Mouse (Mus musculus): ENCODE data around the gene Kif21a. TPM values are rescaled to one million over a fixed set of nuclear protein-coding genes. Genes with fewer than 3 reads are reported as not detected.

Gene Kif21a
- polyA plus RNA-seq, 1 experiment from 2014 or later = 13.9 TPM

GRCm38 (mm10) chr15:91048951-91049495, 725 bp downstream of the Kif21a start:
- H3K36me3 ChIP-seq = no peaks in the 10 kb centered on the region
- peak overlapping the region; percentile 78 for H3K27ac ChIP-seq (replicated peaks)
- peak overlapping the region; percentile 99 for H3K4me2 ChIP-seq (replicated peaks)
- H3K9ac ChIP-seq = peak overlapping the region; percentile 71
- H3K4me1 ChIP-seq = peaks cover 7% of the 10 kb centered on the region; the same call in 1 of the 2 replicates
- H3K4me3 ChIP-seq (replicated peaks) = peak overlapping the region; percentile 71
- WGBS = 1% methylated on average over 47 of the region's 47 CpGs
- ATAC-seq (ENCODE audit: insufficient number of reproducible peaks, low FRiP score, low TSS enrichment, low read depth) = peak; percentile 25; the same call in 1 of the 2 replicates
- no peaks in the 10 kb centered on the region for H3K27me3 ChIP-seq
- no peaks in the 10 kb centered on the region for H3K9me3 ChIP-seq (replicated peaks)

GRCm38 (mm10) chr15:91047627-91048026, 2.1 kb downstream of the Kif21a start:
- H3K9me3 ChIP-seq (replicated peaks) = no peaks in the 10 kb centered on the region
- 80% methylated on average over 11 of the region's 11 CpGs for WGBS
- no peak overlapping the region for H3K4me3 ChIP-seq (replicated peaks)
- no peaks in the 10 kb centered on the region for H3K27me3 ChIP-seq
- H3K4me2 ChIP-seq (replicated peaks) = no peak overlapping the region
- no peaks in the 10 kb centered on the region for H3K36me3 ChIP-seq
- peaks cover 7% of the 10 kb centered on the region; the same call in 1 of the 2 replicates for H3K4me1 ChIP-seq
- no peak overlapping the region for H3K9ac ChIP-seq
- H3K27ac ChIP-seq (replicated peaks) = no peak overlapping the region
- ATAC-seq (ENCODE audit: insufficient number of reproducible peaks, low FRiP score, low TSS enrichment, low read depth) = no peak

GRCm38 (mm10) chr15:91046506-91046905, 3.2 kb downstream of the Kif21a start:
- H3K4me3 ChIP-seq (replicated peaks) = no peak overlapping the region
- WGBS = 63% methylated on average over 8 of the region's 8 CpGs
- no peak for ATAC-seq (ENCODE audit: insufficient number of reproducible peaks, low FRiP score, low TSS enrichment, low read depth)

GRCm38 (mm10) chr15:91043263-91043662, 6.5 kb downstream of the Kif21a start:
- Histone ChIP-seq H3K4me3 (replicated peaks) (no peak overlapping the region), H3K9ac (no peak overlapping the region), H3K27ac (replicated peaks) (no peak overlapping the region), H3K4me1 (no peaks in the 10 kb centered on the region), H3K9me3 (replicated peaks) (no peaks in the 10 kb centered on the region), H3K36me3 (no peaks in the 10 kb centered on the region), H3K4me2 (replicated peaks) (no peak overlapping the region), H3K27me3 (no peaks in the 10 kb centered on the region)
- no peak for ATAC-seq (ENCODE audit: insufficient number of reproducible peaks, low FRiP score, low TSS enrichment, low read depth)
- WGBS = 79% methylated on average over 4 of the region's 4 CpGs

More at GRCm38 (mm10) chr15:91046506-91046905, 3.2 kb downstream of the Kif21a start:
- Histone ChIP-seq H3K9me3 (replicated peaks) (no peaks in the 10 kb centered on the region), H3K9ac (no peak overlapping the region), H3K4me1 (peaks cover 7% of the 10 kb centered on the region; the same call in 1 of the 2 replicates), H3K27me3 (no peaks in the 10 kb centered on the region), H3K4me2 (replicated peaks) (no peak overlapping the region), H3K36me3 (no peaks in the 10 kb centered on the region), H3K27ac (replicated peaks) (no peak overlapping the region)

- no peaks in the 10 kb centered on the region for H3K27me3 ChIP-seq
- no peaks in the 10 kb centered on the region for H3K4me1 ChIP-seq
- H3K9me3 ChIP-seq (replicated peaks) = no peaks in the 10 kb centered on the region
- H3K4me3 ChIP-seq (replicated peaks) = no peak overlapping the region
- H3K36me3 ChIP-seq = no peaks in the 10 kb centered on the region
- no peak for ATAC-seq (ENCODE audit: insufficient number of reproducible peaks, low FRiP score, low TSS enrichment, low read depth)
- WGBS = 67% methylated on average over 5 of the region's 5 CpGs
- H3K9ac ChIP-seq = no peak overlapping the region
- H3K27ac ChIP-seq (replicated peaks) = no peak overlapping the region
- H3K4me2 ChIP-seq (replicated peaks) = no peak overlapping the region
These were observed 10.9 kb downstream of the Kif21a start for GRCm38 (mm10) chr15:91038860-91039259.

- Histone ChIP-seq H3K9ac (no peak overlapping the region), H3K4me3 (replicated peaks) (no peak overlapping the region), H3K4me1 (no peaks in the 10 kb centered on the region), H3K27me3 (no peaks in the 10 kb centered on the region), H3K36me3 (no peaks in the 10 kb centered on the region), H3K4me2 (replicated peaks) (no peak overlapping the region), H3K9me3 (replicated peaks) (no peaks in the 10 kb centered on the region), H3K27ac (replicated peaks) (no peak overlapping the region)
- 53% methylated on average over 4 of the region's 4 CpGs for WGBS
- no peak for ATAC-seq (ENCODE audit: insufficient number of reproducible peaks, low FRiP score, low TSS enrichment, low read depth)
These were observed 15.7 kb downstream of the Kif21a start for GRCm38 (mm10) chr15:91034090-91034489.

- no peaks in the 10 kb centered on the region for H3K36me3 ChIP-seq
- H3K9ac ChIP-seq = no peak overlapping the region
- H3K4me3 ChIP-seq (replicated peaks) = no peak overlapping the region
- no peak overlapping the region for H3K4me2 ChIP-seq (replicated peaks)
- H3K4me1 ChIP-seq = no peaks in the 10 kb centered on the region
- no peaks in the 10 kb centered on the region for H3K9me3 ChIP-seq (replicated peaks)
- no peak overlapping the region for H3K27ac ChIP-seq (replicated peaks)
- H3K27me3 ChIP-seq = no peaks in the 10 kb centered on the region
- WGBS = 84% methylated on average over 6 of the region's 6 CpGs
- no peak for ATAC-seq (ENCODE audit: insufficient number of reproducible peaks, low FRiP score, low TSS enrichment, low read depth)
These were observed 16.2 kb downstream of the Kif21a start for GRCm38 (mm10) chr15:91033529-91033928.

GRCm38 (mm10) chr15:91028962-91029361, 20.8 kb downstream of the Kif21a start:
- ATAC-seq (ENCODE audit: insufficient number of reproducible peaks, low FRiP score, low TSS enrichment, low read depth) = no peak
- WGBS = 76% methylated on average over 10 of the region's 10 CpGs
- Histone ChIP-seq H3K4me3 (replicated peaks) (no peak overlapping the region), H3K36me3 (no peaks in the 10 kb centered on the region), H3K4me1 (no peaks in the 10 kb centered on the region), H3K27ac (replicated peaks) (peak overlapping the region; percentile 44), H3K9me3 (replicated peaks) (no peaks in the 10 kb centered on the region), H3K27me3 (no peaks in the 10 kb centered on the region), H3K4me2 (replicated peaks) (no peak overlapping the region), H3K9ac (no peak overlapping the region)

GRCm38 (mm10) chr15:91028494-91028893, 21.3 kb downstream of the Kif21a start:
- no peak overlapping the region for H3K4me3 ChIP-seq (replicated peaks)
- no peak overlapping the region for H3K9ac ChIP-seq
- H3K27ac ChIP-seq (replicated peaks) = peak overlapping the region; percentile 44
- H3K36me3 ChIP-seq = no peaks in the 10 kb centered on the region
- H3K4me2 ChIP-seq (replicated peaks) = no peak overlapping the region
- 26% methylated on average over 10 of the region's 10 CpGs for WGBS
- H3K9me3 ChIP-seq (replicated peaks) = no peaks in the 10 kb centered on the region
- no peaks in the 10 kb centered on the region for H3K27me3 ChIP-seq
- H3K4me1 ChIP-seq = no peaks in the 10 kb centered on the region
- no peak for ATAC-seq (ENCODE audit: insufficient number of reproducible peaks, low FRiP score, low TSS enrichment, low read depth)

- Histone ChIP-seq H3K4me2 (replicated peaks) (no peak overlapping the region), H3K4me3 (replicated peaks) (no peak overlapping the region), H3K9me3 (replicated peaks) (no peaks in the 10 kb centered on the region), H3K4me1 (peaks cover 5% of the 10 kb centered on the region), H3K36me3 (no peaks in the 10 kb centered on the region), H3K27ac (replicated peaks) (no peak overlapping the region), H3K9ac (no peak overlapping the region), H3K27me3 (no peaks in the 10 kb centered on the region)
- ATAC-seq (ENCODE audit: insufficient number of reproducible peaks, low FRiP score, low TSS enrichment, low read depth) = no peak
- WGBS = 80% methylated on average over 8 of the region's 8 CpGs
These were observed 27.5 kb downstream of the Kif21a start for GRCm38 (mm10) chr15:91022276-91022675.

- peaks cover 8% of the 10 kb centered on the region for H3K4me1 ChIP-seq
- H3K4me2 ChIP-seq (replicated peaks) = no peak overlapping the region
- ATAC-seq (ENCODE audit: insufficient number of reproducible peaks, low FRiP score, low TSS enrichment, low read depth) = no peak
- H3K9me3 ChIP-seq (replicated peaks) = no peaks in the 10 kb centered on the region
- no peaks in the 10 kb centered on the region for H3K36me3 ChIP-seq
- no peak overlapping the region for H3K4me3 ChIP-seq (replicated peaks)
- H3K27ac ChIP-seq (replicated peaks) = no peak overlapping the region
- WGBS = 44% methylated on average over 3 of the region's 3 CpGs
- no peak overlapping the region for H3K9ac ChIP-seq
- H3K27me3 ChIP-seq = no peaks in the 10 kb centered on the region
These were observed 30.9 kb downstream of the Kif21a start for GRCm38 (mm10) chr15:91018861-91019187.

- H3K4me3 ChIP-seq (replicated peaks) = no peak overlapping the region
- no peak overlapping the region for H3K9ac ChIP-seq
- H3K4me1 ChIP-seq = peaks cover 10% of the 10 kb centered on the region
- H3K27ac ChIP-seq (replicated peaks) = no peak overlapping the region
- H3K36me3 ChIP-seq = no peaks in the 10 kb centered on the region
- H3K9me3 ChIP-seq (replicated peaks) = no peaks in the 10 kb centered on the region
- ATAC-seq (ENCODE audit: insufficient number of reproducible peaks, low FRiP score, low TSS enrichment, low read depth) = no peak
- H3K4me2 ChIP-seq (replicated peaks) = 0 out of 2 replicates have a peak overlapping the region, but pooled peaks have one; percentile 3
- no peaks in the 10 kb centered on the region for H3K27me3 ChIP-seq
- WGBS = 34% methylated on average over 9 of the region's 9 CpGs
These were observed 31.4 kb downstream of the Kif21a start for GRCm38 (mm10) chr15:91018161-91018860.
